Mouse (Mus musculus) liver (tissue): ENCODE measurements around the gene Zmynd10.
A peak's percentile ranks its signal among the peaks of the same experiment; 100 is the strongest.

ENCODE experiments used
- DNase-seq: peaks from one replicate; pipeline ENCODE4 v3.0.0-alpha.2; 2020; ENCODE audit warnings: mixed read lengths

Zmynd10 gene

DNA sequence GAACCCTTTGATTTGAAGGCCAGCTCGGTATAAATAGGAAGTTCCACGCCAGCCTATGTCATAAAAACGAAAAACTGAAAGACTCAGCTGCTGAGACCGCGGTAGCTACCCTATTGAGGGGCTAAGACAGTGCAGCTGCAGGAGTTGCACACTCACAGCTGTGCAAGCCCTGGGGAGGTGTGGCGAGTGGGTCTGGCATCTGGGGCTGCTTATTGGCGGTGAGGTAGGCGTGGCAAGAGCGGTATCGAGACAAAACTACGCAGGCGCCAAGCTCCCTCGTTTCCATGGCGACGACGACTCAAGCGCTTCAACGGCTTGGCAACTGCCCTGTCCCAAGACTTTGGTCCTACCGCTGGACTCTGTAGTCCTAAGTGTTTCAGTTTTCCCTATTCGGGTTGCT, at the start of gene Zmynd10:
Zmynd10 (plus strand) TSS at position 273 of the 400 bp plus-strand sequence.
- peak; percentile 89 for DNase-seq

- no peak for DNase-seq
Observed at GRCm38 (mm10) chr9:107500708-107501286, 46.3 kb upstream of the Zmynd10 start.

- no peak for DNase-seq
Observed at GRCm38 (mm10) chr9:107502131-107502846, 44.8 kb upstream of the Zmynd10 start.

GRCm38 (mm10) chr9:107504662-107505537, 42.2 kb upstream of the Zmynd10 start:
- DNase-seq, result no peak

DNA sequence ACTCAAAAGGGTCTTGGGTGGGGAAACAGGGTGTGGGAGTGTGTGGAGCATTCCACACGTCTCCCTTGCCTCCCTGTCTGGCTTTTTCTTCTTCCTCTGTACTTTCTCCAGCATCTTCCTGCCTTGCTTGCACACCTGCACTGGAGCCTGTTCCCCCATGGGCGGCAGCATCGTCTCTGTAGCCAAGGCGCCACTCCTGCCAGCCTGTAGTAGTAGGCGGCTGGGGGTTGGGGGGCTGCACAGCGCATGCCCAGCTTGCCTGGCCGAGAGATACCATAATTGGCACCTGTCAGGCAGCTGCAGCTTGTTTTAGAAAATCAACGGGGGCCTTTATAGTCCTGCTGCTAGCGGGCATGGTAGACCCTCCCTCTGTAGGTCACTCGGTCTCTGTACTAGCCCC, 38.8 kb upstream of the Zmynd10 start:
- DNase-seq, result no peak

DNA sequence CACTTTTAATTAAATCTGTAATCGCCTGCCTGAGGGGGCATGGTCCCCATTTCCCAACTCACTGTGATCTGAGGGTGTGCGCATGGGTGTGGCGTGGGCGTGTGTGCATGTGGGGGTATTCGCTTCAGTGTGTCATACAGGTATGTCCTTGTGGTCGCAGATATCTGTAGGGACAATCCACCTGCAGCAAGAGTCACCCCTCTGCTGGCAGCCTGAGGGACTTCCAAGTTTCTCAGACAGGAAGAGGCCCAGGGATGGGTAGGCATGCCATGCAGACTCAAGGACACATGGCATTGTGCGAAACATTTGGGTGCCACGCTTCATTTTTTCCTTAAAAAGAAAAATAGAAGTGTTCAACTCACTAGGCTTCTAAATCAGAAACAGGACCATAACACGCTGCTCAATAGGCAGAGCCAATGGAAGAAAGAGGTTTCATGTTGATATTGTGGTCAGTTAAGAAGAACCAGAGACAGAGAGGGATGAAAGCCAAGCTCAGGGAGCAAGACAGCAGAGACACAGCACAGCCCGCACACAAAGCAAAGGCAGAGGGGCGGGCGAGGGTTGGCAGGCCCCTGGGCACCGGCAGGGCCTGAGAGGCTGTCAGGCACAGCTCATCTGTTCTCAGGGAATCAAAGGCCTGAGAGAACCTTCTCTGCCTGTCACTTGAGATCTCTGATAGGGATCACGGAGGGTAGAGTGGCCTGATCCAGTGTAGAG, 36.6 kb upstream of the Zmynd10 start:
- DNase-seq, result no peak

- no peak for DNase-seq
Observed at GRCm38 (mm10) chr9:107511436-107511835, 35.7 kb upstream of the Zmynd10 start.

- DNase-seq, result no peak
Observed at GRCm38 (mm10) chr9:107512326-107512725, 34.8 kb upstream of the Zmynd10 start.

DNA sequence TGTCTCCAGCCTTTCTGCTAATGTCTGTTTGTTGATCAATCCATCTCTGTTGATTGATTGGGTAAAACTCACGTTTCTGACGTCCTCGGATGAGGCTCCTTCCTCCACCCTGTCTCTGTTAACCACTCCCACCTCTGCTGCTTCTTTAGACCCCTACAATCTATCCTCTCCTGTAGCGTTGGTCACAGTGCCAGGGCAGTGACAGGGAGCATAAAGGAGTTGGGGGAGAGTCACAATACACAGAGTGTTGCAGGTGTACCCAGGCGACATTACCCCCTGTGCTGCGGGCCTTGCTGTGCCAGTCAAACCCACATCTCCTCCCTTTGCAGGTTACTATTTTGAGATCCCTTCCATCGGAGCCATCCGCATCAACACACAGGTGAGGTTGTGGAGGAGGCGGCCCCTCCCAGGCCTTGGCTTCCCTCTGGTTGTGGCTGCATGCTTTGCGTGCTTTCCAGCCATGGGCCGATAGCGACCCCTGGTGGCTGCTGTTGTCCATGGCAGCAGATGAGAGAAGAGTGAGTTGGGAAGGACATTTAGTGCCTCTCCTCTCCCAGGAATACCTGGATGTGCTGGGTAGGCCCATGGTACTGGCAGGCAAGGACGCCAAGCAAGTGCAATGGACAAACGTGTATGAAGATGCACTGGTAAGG, 32.7 kb upstream of the Zmynd10 start:
- DNase-seq, result peak; percentile 86

DNA sequence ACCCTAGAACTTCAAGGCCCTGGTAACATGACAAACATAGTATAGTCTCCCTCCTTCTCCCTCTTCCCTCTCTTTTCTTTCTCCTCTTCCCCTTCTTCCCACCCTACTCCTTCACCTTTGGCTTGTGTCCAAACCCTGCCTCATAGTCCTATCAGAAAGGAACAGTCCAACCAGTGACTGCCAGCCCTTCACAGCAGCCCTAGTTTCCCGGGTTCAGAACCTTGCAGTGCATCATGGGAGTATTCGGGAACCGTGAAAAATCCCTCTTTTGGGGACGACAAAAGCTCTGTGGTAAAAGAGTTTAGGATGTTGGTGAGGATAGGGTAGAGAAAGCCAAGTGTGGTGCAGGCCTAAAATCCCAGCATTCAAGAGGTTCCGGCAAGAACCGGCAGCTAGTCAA, 26.8 kb upstream of the Zmynd10 start:
- no peak for DNase-seq

DNA sequence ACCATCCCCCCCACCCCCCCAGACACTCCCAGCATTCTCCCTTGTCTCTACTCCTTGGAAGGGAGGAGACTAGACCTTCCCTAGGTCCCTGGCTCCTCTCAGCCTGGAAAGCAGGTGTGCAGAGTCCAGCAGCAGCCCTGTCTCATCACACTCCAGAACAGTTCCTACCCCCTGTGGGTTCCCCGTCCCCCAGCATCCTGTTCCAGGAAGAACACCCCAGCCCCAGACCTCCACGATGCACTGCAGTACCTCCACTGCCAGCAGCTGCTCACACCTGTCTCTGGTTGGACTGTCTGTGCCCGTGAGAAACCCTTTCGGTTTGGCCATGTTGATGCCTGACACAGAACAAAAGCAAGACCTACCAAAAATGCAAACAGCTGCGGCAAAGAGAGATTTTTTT, 25.9 kb upstream of the Zmynd10 start:
- no peak for DNase-seq

GRCm38 (mm10) chr9:107521711-107522399, 25.2 kb upstream of the Zmynd10 start:
- DNase-seq, result peak; percentile 16

DNA sequence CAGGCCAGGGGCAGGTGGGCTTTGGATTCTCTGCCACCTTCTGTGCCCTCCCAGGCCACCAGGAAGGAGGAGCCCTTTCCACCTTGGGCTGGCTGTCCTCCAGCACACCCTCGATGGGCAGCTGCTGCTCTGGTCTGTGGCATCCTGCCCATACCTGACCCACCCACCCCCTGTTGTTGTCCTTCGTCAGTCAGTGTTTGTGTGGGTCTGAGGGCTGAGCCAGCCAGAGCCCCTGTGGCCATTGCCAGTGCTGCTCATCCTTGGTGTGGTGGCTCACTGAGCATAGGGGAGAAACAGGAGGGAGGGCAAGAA, 24.7 kb upstream of the Zmynd10 start:
- no peak for DNase-seq

DNA sequence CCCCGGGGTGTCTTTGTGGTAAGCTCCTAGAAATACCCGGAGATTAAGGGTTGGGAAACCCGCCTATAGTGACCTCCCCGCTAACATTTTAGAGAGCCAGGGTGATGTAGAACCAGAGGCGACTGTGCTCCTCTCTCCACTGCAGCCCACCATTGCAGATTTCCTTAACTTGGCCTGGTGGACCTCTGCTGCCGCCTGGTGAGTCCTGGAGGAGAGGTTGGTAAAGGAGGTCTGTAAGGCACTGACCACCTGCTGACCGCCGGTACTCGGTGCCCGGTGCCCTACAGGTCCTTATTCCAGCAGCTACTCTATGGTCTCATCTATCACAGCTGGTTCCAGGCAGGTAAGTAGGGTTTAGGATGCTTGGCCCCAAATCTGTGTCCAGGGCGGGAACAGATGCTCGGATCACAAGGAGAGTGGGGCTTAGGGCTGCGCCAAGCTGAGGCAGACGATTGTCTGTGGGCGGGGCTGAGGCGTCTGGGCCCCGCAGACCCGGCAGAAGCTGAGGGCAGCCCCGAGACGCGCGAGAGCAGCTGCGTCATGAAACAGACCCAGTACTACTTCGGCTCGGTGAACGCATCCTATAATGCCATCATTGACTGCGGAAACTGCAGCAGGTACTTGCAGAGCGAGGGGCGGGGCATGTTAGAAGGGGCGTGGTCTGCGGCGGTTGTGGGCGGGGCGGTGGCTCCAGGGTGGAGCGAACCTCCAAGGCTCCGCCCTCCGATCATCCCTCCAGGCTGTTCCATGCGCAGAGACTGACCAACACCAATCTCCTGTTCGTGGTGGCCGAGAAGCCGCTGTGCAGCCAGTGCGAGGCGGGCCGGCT, 20.7 kb upstream of the Zmynd10 start:
- DNase-seq, result peak; percentile 88

GRCm38 (mm10) chr9:107533791-107534407, 13.2 kb upstream of the Zmynd10 start, which contains the start of gene Tmem115:
Gene Tmem115 (plus strand): TSS chr9:107533945.
- DNase-seq, result peak; percentile 92

GRCm38 (mm10) chr9:107534408-107535202, 12.5 kb upstream of the Zmynd10 start:
- DNase-seq, result peak; percentile 64

- no peak for DNase-seq
Observed at GRCm38 (mm10) chr9:107538231-107538630, 8.9 kb upstream of the Zmynd10 start.

DNA sequence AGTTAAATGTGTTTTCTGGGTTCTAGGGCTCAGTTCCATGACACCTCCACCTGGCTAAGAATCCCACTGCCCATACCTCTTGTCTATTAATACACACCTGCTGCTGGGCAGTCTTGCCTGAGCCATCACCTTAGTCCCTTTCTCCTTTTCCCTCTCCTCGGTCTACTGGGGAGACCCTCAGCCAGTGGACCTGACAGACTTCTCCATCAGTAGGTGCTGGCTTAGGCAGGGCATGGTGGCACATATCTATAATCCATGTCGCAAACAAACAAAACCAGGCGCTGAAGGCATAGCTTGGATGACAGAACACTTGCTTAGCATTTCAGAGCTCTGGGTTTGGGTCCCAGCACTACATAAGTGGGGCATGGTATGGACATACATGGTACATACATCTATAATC, 8.4 kb upstream of the Zmynd10 start:
- no peak for DNase-seq

DNA sequence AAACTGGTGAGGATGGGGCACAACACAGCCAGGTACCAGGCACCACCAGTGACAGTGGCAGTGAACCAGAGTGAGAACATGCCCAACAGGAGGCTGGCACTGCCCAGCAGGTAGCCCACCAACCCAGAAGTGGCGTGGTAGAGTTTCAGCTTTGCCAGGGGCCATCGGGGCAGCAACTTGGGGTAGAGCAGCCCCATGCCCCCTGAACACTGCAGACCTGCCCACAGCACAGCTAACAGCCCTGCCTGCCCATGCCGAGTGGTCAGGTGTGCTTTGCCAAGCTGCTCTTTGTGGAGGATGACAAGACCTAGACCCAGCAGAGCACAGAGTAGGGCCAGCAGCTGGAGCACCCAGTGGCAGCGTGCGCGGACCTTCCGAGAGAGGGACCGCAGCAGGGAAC, 7.2 kb upstream of the Zmynd10 start:
- DNase-seq, result no peak

DNA sequence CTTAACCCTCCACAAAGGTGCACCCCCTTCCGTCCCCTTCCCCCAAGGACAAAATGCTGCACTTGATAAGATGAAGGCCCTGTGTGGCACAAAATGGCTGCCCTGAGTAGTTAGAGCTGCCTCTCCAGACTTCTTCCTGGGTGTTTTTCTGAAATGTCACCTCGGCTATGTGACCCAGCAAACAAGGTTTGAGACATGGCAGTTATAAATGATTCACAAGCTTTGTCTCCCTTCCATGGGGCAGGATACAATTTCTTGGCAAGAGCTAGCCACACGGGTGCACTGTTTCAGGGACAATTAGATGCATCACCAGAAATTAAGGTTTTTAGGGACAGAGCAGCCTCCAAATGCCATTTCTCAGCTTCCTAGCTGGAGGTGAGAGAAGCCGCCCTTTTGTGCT, 6.7 kb upstream of the Zmynd10 start:
- no peak for DNase-seq
